Mouse (Mus musculus): ENCODE results near the gene Macc1.

DNA sequence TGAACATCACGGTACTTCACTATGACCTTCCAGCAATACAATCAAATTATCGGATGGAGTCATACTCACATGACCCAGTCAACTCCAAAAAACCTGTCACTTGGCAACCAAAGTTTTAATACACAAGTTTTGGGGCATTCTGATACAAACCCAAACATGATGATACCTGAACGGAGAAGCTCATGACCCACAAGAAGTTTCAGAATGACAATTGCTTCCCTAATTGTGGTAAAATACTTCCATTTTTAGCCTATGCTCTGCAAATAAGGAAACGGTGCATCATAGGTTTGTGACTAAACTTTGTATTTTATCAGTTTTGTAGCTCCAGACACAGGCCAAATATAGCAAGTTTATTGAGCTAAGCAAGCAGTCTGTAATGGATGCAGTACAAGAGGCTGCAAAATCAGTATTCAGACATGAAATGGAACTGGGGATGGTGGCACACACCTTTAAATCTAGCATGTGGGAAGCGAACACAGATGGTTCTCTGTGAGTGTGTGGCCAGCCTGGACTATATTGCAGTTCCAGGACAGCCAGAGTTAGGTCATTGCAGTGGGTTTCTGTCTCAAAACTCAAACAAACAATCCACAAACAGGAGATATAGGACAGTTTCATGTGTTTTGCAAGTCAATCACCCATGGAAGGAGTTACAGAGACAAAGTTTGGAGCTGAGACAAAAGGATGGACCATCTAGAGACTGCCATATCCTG is 170.0 kb downstream of the Macc1 start:
- TF ChIP-seq EP300 (IDR thresholded peaks at IDR 0.05; ENCODE audit: insufficient read depth, low read depth, low read length) (no peak), CTCF (IDR thresholded peaks at IDR 0.05; ENCODE audit: low read depth, low read length) (no peak)

All from ES-Bruce4 (cell line).